Mouse (Mus musculus) brain, adult 2 months (tissue): ENCODE measurements around the gene Myo5c.
A peak's percentile ranks its signal among the peaks of the same experiment; 100 is the strongest.

Experiments used
- DNase-seq: peaks from one replicate; pipeline ENCODE4 v3.0.0; 2011; ENCODE audit warnings: low read depth, low spot score

The Myo5c gene

DNA sequence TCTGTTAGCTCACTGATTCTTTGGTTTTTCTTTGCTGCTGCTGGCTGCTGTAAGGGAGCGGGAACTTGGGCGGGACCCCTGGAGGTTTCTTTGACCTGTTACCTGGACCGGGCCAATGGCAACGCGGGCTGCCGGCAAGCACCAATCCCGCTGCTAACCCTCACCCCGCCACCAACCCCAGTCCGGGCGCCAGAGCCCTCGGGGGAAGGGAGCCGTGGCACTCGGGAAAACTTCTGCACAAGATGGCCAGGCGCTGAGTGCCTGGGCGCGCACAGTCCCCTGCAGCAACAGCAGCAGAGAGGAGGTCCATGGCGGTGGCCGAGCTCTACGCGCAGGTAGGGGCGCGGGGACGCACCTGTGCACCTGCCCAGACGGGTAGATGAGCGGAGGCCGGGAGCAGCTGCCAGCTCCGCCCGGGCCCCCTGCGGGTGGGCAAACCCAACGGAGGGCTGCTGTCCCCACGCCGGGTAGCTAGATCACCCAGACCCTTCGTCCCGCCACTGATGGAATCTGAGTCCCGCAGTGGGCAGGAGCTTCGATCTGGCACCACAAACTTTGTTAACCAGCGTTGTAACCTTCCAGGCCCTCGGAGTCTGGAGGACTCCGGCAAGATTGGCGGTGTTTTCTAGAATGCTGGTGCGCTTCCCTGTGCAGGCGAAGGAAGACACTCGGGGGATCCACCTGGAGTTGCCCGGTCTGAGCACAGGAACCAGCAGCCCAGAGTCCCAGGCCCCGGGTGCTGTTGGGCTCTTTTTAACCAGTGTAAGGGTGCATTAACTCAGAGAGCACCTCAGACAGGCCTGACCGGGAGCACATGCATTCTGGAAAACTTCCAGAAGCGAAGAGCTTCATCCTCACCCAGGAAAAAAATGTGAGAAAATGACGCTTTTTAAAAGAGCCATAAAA is at the start of gene Myo5c:
TSS of gene Myo5c (plus strand) at position 180 of the 906 bp plus-strand sequence.
- DNase-seq: no peak

DNA sequence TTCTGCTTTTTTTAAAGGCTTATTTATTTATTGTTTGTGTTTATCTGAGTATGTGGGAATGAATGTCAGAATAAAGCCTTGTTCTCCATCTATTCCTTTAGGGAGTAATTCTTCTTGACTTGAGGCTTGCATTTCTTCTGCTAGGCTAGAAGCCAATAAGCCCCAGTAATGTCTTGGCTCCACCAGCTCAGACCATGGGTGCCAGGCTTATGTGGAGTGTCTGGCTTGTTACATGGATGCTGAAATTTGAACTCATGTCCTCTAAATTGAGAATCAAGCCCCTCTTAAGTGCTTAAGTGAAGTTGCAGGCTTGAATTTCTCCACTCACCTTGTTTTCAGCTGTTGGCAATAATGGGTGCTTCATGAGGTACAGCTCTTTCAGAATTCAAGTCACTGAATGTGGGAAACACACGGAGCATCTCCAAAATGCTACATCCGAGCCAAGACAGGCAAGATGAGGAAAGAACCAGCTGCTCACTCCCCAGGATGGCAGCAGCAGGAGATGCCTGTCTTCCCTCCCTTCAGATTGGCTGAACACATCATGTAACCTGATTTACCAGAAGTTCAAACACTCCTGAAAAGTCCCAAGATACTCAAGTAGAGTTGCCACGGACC is 44.1 kb upstream of the Myo5c start:
- peak; percentile 88 for DNase-seq

DNA sequence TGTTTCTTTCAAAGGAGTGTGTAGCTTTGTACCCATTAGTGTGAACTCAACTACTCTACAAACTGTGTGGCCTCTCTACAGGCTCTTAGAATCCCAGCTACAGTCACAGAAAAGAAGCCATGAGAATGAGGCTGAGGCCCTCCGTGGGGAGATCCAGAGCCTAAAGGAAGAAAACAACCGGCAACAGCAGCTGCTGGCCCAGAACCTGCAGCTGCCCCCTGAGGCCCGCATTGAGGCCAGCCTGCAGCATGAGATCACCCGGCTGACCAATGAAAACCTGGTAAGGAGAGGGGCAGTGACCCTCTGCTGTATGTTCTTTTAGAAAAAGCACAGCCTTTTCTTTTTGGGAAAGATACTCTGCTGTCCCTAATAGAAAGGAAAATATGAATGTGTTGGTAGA is 38.0 kb upstream of the Myo5c start:
- DNase-seq: no peak

- peak; percentile 92 for DNase-seq
Measured at GRCm38 (mm10) chr9:75196335-75196734, 35.5 kb upstream of the Myo5c start.

- peak; percentile 94 for DNase-seq
Measured at GRCm38 (mm10) chr9:75197297-75197696, 34.5 kb upstream of the Myo5c start.

DNA sequence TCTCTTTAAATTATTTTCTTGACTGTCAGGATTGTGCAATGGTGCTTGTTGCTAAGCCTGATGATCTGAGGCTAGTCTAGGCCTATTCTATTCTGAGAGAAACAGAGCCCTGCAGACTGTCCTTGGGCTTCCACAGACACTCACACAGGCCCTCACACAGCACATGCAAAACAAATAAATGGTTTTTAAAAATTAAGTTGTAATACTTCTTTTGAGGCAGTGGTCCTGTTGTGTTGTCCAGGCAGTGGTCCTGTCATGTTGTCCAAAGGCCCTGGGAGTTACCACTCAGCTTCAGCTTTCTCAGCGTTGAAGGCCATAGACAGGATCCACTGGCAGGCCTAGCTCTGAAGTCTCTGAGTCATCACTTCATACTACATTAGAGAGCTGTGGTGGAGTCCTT is 30.3 kb upstream of the Myo5c start:
- no peak for DNase-seq

- DNase-seq: peak; percentile 54
Measured at GRCm38 (mm10) chr9:75202036-75202435, 29.8 kb upstream of the Myo5c start.

- no peak for DNase-seq
Measured at GRCm38 (mm10) chr9:75209246-75209645, 22.6 kb upstream of the Myo5c start.

DNA sequence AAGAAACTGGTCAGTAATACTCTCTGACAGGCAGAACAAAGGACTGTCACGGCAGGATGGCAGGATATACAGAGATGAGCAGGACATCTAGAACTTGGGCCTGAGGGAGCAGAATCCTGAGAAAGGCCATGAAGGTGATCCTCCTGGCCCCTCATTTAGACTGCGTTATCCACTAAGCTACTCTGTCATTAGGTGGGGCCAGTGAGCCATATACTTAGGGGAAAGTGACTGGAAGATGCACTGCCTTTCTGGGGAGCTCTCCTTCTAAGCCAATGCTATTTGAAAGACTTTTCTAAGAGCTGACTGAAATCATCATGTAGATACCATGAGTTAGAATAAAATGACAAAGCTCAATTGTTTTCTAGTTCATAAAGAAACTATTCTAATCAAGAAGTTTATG is 21.6 kb upstream of the Myo5c start:
- no peak for DNase-seq

GRCm38 (mm10) chr9:75214743-75215413 is 16.9 kb upstream of the Myo5c start:
- DNase-seq: peak; percentile 84

DNA sequence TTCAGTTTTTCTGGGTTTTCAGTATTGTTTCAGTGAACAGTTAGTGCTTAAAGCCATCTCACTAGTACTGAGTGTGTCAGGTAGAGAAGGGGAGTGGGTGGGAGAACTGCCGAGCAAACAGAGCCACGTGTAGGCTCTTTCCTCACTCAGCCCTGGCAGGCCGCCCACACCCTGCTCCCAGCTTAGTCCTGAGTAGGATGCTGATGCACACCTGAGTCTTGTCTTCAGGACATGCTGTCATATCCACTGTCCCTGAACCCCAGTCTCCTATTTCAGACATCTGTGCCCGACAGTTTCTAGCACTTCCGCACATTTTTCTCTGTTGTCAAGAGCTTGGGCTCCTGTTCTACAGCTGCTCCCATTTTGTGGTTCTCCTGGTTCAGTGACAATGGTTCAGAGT is 11.9 kb upstream of the Myo5c start:
- DNase-seq: peak; percentile 84

DNA sequence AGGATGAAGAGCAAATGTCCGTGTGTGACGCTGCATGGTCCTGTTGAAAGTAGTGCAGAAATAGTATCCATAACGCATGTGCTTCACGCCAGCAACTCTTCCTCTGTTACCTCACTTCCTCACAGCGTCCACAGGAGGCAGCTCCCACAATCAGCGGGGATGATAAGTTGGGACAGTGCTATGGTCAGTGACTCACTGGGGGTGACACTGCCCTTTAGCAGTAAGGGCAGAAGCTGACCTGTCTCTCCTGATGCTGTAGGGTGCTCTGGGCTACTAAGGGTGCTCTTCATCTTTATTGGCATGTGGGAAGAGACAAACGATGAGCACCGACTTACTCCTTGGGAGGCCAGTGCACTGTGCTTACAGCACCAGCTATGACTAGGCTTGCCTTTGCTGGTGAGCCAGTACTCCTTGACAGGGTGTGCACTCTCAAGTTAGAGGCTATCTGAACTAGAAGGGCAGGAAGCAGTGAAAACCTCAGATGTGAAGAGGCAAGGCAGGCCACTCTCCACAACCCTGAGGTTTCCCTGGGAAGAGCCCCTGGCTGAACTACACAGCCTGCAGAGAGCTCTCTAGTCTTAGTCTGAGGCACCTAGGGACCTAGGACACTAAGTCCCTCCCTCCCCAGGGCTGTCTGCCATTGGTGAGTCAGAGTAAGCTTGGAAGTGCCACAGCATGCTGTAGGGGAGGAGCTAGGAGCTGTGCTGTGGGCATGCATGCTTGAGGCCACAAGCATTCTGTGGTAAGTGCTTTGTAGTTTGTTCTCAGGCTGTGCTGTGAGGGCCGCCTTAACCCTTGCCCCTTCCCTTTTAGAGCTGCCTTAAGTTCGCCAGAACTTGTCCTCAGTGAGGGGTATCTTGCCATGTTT is 10.2 kb upstream of the Myo5c start:
- peak; percentile 81 for DNase-seq

- no peak for DNase-seq
Measured at GRCm38 (mm10) chr9:75232860-75233259, 1.0 kb downstream of the Myo5c start.

GRCm38 (mm10) chr9:75234271-75234741 is 2.5 kb downstream of the Myo5c start:
- no peak for DNase-seq

DNA sequence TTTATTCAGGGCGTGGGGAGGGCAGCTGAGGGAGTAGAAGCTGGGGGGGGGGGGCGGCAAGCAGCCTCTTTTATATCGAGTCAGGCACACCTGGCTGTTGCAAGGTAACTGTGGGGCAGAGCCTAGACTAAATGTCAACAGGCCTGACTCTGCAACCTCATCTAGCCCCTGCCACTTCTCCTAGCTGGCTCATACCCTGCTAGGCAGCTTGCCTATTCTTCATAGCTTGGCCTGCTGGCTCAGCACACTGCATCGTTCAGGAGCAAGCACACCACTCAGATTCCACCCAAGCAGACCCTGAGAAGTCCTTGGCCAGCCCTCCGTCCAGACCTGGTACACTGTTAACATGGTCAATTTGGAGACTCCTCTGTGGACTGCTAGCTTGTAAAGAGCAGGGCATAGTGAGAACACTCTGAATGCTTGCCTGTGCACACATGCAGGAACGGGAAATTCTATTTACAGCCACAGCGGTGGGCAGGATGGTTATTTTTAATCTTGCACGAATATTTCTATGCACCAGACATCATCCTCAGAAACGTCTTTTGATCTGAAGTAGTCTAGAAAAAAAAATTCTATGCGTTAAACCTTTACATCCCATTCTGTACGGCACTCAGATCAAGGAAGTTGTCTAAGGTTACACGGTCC is 3.3 kb downstream of the Myo5c start:
- peak; percentile 83 for DNase-seq

GRCm38 (mm10) chr9:75235696-75236095 is 3.9 kb downstream of the Myo5c start:
- DNase-seq: no peak

DNA sequence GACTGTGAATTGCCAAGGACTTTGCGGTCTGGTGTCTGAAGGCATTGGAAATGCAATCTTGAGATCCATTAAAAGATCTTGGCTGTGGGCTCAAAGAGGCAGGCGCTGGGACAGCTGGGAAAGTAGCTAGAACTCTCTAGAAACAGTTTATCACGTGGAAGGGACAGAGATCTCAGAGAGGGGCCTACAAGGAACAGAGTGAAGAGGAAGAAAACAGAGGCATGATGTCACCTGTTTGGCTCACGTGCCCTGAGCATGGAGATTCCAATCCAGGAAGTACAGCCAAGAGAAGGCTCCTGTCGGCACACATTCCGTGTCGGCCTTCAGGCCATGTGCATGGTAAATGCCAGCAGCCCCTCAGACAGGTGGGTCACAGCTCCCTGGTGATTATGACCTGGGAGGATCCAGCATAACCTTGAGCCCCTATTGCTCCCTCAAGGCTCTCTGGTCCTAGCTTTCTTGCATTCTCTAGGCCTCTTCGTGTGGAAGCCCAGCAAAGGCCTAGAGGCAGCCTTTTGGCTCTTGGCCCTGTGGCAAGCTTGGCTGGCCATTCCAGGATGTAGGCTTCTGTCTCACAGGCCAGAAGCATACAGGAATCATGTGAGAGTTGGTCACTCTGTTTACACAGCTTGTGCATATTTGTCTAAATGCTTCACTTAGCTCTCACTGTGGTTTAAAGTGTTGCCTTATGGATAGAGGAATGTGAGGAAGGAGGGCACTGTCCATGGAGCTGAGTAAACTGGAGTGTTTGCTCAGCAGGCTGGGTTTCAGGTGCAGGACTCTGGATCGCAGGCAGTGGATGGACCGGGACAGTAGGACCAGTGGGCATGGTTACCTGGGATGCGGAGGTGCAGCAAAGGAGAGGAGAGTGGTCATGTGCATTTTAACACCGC is 4.8 kb downstream of the Myo5c start:
- DNase-seq: no peak

GRCm38 (mm10) chr9:75238179-75238578 is 6.4 kb downstream of the Myo5c start:
- no peak for DNase-seq

DNA sequence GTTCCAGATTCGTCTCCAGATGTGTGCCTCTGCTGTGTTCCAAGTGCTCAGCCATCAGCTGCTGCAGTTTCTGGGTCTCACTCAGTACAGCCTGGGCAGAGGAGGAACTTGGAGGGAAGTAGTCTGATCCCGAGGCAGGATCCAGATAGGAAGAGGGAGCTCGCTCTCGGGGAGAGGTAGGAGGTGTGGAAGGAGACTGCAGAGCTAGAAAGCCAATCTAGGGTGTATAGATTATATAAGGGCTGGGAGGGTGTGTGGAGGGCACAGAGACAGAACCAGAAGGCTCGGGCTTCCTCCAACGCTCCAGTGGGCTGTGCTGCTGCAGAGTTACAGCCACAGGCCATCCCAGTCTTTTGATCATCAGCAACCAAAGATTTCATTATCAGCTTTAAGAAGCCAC is 11.2 kb downstream of the Myo5c start:
- DNase-seq: peak; percentile 85
